Mouse (Mus musculus) thymus, postnatal 10 days (tissue): ENCODE data around the gene Galnt9.

ENCODE experiments used
- DNase-seq, 2 experiments: peaks; one replicate each; pipeline ENCODE4 v3.0.0; 2021; ENCODE audit warnings: low spot score in 2 of 2

The Galnt9 gene

DNA sequence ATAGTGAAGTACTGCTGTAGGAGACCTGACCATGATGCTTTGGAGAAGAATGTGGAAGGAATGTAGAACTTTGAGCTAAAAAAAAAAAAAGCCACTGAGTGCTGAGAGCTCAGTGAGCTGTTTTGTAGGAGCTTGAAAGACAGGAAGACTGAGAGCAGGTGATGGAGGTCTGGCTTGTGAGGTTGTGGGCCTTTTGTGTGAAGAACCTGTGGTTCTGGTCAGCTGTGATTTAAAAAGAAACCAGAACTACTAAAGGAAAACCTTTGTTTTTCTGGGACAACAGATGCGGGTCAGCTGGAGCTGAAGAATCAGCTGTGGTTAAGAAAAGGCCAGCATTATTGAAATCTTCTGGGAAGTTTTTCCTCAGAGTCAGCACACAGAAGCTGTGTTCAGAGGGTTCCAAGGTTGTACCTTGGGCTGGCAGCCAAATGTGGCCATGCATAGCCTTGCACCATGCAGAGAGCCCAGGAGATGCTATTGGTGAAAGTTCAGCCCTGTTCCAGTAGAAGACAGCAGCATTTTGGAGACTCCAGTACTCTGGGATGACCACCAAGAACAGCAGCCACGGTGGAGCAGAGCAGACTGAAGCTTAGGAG, 85.5 kb downstream of the Galnt9 start:
- no peak for DNase-seq

DNA sequence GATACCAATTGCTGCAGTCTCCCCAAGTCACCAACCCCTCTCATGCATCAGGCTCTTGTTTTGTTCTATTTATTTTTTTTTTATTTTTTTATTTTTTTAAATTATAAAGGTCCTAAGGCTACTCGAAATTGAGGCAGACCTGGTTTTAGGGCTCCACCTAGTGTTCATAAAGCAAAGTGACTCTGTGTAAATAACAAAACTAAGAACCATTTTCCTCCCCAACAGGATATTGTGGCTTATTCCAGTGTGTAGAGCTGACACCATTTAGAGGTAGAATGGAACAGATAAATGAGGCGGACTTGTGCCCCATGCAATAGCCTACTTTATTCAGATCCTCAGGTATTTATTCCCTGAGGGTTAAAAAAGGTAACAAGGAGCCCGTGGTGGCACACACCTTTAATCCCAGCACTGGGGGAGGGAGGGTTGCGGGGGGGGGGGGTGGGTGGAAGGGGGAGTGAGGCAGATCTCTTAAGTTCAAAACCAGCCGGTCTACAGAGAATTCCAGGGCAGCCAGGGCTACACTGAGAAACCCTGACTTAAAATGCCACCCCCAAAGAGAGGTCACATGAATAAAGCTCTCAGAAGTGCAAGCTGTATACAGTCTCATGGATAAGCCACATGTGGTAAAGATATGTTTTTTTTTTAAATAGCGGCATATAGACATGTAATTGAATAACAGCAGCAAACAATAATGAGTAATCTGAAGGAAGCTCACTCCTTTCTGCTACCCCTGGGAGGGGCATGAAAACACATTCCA, 92.0 kb downstream of the Galnt9 start:
- peak in 1 of 2 experiments; percentile 25 for DNase-seq

DNA sequence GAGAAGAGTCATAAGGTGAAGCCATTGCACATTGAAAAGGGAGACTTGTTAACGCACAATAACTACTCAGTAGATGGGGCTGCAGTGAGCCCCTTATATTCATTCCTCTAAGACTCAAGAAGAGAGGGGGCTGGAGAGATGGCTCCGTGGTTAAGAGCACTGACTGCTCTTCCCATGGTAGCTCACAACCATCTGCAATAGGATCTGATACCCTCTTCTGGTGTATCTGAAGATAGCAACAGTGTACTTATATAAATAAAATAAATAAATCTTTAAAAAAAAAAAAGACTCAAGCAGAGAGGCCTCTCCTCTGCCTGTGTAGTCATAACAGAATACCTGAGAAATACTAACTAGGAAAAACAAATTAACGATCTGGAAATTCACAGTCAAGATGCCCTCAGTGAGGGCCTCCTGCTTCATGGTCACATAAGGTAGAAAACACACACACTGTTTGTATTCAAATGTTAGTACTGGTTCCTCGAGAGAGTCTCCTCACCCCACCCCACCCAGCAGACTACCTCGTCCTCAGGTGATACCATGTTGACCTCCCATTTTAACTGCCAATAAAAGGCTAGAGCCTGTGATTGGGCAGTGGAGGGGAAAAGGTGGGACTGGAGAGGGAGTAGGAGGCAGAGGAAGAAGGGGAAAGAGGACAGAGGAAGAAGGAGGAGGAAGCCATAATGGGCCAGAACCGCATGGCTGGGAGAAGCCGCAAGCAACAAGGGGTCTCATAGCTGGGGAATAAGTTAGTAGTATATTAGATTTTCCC, 94.3 kb downstream of the Galnt9 start:
- DNase-seq = no peak

DNA sequence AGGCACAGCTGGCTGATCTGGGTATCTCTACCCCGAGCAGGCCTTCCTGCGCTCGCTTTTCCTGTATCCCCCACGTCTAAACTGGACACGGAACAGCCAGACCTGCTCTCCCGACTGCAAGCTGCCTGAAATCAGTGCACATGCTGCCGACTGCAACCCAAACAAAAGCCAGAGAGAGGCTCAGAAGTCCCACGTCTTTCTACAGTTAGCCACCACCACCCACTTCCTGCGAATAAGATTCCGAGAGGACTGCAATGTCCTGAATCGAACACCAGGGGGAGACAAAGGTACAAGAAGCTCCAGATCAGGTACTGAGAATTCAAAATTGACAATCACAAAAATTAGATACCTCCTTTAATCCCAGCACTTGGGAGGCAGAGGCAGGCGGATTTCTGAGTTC, 95.3 kb downstream of the Galnt9 start:
- DNase-seq = peak; percentile 59 to 78

DNA sequence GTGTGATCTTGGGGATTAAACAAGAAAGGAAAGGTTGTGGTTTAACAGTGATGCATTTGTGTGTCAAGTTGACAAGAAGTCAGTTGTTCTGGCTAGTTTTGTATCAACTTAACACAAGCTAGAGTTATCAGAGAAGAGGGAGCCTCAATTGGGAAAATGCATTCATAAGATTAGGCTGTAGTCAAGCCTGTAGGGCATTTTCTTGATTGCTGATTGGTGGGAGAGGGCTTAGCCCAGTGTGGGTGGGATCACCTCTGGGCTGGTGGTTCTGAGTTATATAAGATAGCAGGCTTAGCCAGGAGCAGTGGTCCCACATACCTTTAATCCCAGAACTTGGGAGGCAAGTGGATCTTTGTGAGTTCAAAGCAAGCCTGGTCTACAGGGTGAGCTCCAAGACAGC, 102.2 kb downstream of the Galnt9 start:
- DNase-seq = no peak

DNA sequence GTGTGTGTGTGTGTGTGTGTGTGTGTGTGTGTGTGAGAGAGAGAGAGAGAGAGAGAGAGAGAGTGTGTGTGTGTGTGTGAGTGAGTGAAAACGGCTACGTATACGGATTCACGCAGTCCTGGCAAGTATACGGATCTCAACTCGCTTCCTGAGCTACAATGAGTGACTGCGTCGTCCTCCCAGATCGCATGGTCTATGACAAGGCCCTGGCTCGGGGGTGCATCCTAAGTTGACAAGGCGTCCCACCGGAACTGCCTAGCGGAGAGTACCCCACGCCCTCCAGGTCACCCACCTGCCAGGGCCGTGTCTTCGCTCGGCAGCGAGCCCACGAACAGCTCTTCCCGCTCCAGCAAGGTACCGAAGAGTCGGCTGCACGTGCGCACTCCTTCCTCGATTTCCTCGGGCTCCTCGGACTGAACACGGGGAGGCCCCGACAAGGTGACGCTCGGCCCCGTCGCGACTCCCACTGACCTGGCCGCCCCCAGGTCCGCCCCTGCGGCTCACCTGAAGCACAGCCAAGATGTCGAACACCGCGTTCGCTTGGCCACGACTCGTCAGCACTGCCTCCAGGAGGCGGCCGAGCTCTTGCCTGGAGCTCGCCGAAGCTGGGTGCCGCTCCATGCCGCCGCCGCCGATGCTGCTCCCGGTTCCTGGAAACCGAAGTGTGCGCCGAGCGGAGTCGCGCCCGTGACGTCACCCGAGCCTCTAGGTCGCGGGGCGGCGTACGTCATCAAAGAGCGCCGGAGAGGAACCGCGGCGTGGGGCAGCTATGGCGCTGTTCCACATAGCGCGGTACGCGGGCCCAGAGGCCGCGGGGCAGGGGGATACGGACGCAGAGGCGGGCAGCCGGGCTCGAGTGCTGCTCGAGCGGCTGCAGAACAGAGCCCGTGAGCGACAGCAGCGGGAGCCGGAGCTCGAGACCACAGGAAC, 108.8 kb downstream of the Galnt9 start, which contains the start of the genes Noc4l and Ddx51:
Noc4l (minus strand) TSS at position 699 of the 930 bp plus-strand sequence.
Ddx51 (plus strand) TSS at position 733 of the 930 bp plus-strand sequence.
- peak; percentile 89 to 98 for DNase-seq

DNA sequence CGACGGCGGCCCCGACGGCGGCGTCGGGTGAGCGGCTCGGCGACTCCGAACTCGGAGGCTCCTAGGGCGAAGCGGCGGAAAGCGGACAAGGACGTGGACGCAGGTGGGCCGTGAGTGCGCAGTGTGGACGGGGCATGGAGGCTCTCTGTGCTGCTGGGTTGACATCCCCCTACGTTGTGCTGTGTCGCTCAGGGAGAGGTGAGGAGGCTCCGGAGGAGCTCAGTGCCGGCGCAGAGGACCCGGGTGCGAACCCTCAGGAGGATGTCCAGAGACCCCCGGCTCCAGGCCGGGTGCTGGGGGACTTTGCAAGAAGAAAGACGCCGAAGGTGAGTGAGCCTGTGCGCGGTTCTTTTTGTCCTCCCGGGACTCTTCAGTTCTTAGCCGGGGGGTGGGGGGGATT, 109.5 kb downstream of the Galnt9 start:
- DNase-seq = no peak

DNA sequence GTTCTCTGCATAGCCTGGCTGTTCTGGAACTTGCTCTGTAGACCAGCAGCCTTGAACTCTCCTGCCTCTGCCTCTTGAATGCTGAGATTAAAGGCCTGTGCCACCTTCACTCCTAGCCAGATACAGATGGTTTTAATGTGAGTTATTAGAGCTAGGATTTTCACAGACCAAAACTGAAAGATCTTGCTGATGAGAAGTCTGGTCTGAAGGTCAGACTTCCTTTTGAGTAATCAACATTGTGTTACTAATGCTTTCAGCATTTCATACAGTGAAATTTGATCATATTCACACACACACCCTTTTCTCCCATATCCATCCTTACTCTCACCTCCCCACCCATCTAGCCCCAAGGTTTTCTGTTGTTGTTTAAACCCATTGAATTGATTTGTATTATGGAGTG, 115.5 kb downstream of the Galnt9 start:
- no peak for DNase-seq

DNA sequence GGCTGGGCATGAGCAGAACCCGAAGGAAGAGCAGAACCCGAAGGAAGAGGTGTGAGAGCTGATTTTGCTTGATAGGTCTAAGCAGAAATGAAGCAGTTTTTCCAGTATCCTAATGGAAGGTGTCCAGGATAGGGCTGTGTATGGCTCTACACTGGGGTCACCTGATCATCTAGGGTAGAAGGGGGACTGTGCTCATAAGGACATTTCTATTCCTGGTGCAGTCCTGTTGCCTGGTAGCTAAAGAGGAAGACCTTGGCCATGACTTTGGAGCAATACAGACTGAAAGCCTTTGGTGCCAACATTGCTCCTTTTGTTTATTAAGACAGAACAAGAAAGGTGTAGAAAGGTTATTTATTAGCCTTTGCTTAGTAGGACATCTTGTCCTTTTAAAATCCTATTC, 119.9 kb downstream of the Galnt9 start:
- no peak for DNase-seq

DNA sequence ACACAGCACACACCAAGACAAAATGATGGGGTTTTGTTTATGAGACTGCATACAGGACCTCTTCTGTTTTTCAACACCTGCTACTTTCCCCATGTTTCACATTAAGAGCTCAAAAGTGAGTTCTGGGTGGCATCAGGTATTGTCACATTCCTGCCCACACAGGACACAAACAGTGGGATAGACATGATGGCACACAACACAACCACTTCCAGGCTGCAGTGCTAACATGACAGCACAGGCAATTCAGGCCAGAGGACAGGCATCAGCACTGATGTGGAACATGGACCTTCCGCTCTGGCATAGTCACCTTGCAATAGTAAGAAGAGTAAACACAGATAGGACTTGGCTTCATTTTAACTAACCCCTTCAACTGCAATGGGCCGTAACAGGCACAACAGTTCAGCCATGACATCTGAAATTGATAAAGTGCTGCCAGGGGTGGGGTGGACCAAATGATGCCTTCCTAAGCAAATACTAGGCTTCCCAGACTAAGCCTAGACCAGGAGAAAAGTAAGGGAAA, 120.7 kb downstream of the Galnt9 start:
- DNase-seq = no peak

DNA sequence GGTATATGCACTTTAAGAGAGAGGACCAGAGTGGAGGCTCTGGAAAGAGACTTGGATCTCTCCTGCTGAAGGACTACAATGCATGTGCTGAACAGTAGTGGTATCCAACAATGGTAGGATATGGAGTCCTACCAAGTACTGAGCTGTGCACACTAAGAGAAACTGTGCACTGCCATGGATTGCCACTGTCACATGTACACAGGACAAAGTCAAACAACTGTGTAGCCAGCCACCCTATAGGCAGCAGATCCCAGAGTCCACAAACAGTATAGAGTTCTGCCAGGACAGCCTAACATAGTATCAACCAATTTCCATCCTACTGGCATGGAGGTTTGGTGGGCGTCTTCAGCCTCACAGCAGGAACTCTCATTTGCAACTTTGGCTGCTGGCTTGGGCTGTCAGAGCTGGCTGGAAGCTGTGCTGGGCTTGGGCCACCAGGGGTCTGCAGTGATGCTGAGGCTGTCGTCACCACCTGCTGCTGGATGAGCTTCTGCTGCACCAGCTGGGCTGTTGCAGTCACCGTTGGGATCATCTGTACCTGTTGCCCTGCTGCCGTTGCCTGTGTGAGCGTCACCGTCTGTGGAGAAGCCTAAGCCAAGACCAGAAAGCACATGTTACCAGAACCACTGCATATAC, 121.4 kb downstream of the Galnt9 start:
- no peak for DNase-seq
